Mouse (Mus musculus) urinary bladder, adult 18-20 months (tissue): ENCODE data around the gene Snap47.

Experiments
- DNase-seq, 2 experiments: peaks; one replicate each; pipeline ENCODE4 v3.0.0; 2022; ENCODE audit warnings: low spot score in 2 of 2, mixed read lengths in 2 of 2

The Snap47 gene

DNA sequence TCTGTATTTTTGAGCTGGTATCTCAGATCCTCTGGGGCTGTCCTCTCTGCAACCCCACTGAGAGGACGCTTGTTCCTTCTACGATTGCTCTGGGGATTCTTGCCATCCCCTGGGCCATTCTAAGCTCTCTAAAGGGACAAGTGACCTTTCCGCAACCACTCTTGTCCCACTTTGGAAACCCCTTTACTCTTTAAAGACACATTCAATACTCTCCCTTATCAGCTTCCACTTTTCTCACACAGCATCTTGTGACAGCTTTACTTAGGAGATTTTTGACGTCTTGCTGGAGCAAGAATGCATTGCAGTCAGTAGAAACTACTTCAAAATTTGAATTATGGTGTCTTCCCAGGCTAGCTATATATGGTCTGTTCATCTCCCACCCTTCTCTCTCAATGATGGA, at the start of gene Snap47:
Gene Snap47 (minus strand): TSS at position 101 of the 400 bp plus-strand sequence.
- DNase-seq: no peak

GRCm38 (mm10) chr11:59497747-59498146, 46.8 kb upstream of the Snap47 start:
- no peak for DNase-seq

- DNase-seq: no peak
These were observed 45.8 kb upstream of the Snap47 start for GRCm38 (mm10) chr11:59496672-59497310.

- DNase-seq: no peak
These were observed 35.2 kb upstream of the Snap47 start for GRCm38 (mm10) chr11:59486222-59486621.

DNA sequence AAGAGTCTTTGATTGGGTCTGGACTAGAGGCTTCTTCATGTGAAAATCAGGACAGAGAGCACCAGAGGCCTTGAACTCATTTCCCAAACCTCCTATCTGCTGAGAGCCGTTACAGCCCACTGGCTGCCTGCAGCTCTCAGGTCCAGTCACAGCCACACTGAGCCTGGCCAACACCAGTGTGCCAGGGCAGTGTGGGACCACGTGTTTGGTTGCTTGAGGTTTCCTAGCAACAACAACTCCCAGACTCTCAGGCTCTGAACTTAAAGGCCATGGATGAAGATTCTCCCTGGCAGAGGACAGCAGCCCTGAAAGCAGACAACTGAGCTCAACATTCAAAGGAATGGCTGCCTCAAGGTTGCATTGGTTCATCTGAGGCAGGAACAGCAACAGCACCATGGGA, 34.7 kb upstream of the Snap47 start:
- DNase-seq: no peak

DNA sequence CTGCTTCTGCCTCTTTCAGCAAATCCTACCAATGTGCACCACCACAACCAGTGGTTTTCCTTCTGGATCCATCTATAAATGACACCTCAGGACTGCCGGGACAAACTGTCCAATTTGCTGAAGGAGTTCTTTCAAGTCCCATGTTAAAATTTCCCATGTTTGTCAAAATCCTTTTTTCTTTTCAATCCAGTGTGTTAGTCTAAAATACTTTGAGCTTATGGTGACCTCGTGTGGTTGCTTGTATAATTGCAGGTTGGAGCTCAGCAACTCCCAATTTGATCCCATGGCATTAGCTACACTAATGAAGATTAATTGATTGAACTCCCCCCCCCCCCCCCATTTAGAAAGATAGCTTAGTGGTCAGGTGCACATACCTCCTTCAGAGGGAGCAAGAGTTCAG, 32.2 kb upstream of the Snap47 start:
- peak in 1 of 2 experiments; percentile 8 for DNase-seq

- no peak for DNase-seq
These were observed 26.3 kb upstream of the Snap47 start for GRCm38 (mm10) chr11:59477240-59477639.

DNA sequence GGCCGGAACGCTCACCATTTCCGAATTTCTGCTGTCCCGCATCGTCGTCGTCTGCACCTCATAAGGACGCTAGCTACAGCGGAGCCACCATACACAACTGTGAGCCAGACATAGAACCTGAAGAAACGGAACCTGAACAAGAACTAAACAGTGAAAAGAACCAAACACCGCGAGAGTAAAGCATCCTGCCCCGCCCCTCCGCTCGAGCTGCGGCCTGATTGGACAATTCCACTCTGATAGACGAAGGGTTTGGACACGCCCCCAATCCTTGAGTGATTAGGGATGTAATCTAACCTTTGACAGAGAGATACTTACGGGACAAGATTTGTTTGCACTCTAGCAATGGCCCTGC, 21.3 kb upstream of the Snap47 start, which contains the start of gene Zfp867:
Gene Zfp867 (minus strand): TSS at position 149 of the 352 bp plus-strand sequence.
- peak; percentile 85 to 86 for DNase-seq

DNA sequence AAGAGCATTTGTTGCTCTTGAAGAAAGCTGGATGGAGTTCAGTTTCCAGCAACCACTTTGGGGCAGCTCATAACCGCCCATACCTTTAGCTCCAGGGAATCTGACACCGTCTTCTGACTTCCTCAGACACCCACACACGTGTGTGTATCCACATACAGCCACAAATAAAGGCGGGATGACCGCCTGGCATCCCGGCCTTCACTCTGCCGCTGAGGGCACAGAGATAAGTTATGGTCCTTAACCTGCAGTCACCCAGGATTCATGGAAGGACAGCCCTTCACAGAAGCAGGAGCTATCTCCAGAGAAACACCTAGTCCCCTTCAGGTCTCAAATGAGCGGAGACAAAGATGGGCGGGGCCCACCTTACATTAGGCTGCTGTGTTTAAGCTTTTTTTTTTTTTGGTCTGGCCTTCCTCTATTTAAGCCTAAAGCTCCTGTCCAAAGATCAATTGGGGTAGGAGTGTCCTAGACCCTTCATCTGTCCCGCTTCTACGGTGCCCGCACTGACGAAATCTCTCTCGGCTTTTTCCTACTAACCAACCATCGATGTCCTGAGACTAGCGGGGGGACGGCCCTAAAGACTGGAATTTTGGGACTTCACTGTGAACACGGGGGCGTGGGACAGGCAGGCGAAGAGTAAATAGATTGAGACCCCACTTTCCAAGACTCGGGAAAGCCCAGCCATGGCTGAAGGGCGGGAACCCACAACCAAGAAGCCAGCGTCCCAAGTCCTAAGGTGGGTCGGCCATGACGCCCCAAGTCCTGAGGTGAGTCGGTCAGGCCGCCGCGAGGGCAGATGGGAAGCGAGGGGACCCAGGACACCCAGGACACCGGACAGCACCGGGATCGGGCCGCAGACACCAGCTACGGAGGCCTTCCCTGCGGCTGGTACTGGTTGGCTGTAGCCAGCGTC, 20.7 kb upstream of the Snap47 start:
- peak in 1 of 2 experiments; percentile 18 for DNase-seq

DNA sequence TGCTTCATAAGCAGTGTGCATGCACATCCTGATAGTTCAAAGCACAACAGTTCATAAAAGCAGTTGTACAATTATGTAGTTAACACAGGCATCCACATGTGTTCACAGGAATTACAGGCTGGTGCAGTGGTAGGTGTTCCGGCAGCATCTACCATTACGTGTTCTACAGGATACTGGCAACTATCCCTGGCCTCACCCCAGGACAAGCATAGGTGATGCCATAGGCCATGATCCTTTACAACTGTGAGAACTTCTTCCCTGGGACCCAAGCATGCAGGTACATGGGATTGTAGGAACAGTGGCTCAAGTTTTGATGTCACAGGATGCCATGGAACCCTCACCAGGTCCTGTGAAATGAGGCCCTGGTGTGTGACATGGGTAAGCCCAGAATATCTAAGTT, 9.5 kb upstream of the Snap47 start:
- DNase-seq: no peak

- DNase-seq: peak; percentile 65 to 80
These were observed 8.0 kb upstream of the Snap47 start for GRCm38 (mm10) chr11:59458973-59459372.

GRCm38 (mm10) chr11:59456891-59457290, 5.9 kb upstream of the Snap47 start:
- DNase-seq: no peak

DNA sequence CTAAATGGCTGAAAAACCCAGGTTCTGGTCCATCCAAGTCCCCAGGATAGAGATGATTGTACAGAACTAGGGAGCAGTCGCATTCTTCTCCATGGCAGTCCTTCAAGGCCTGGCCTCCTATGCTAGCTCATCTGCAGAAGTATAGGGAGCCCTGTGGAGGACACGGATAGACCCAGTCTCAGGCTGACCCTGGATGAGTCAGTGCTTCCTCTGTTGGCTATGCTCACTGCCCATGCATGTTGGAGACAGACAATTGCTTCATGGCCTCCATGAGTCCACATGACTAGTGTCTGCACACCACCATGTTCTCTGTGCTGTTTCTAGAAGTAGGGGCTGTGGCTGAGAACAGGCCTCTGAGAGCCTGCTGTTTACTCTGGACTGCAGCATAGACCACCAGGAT, 5.4 kb upstream of the Snap47 start:
- DNase-seq: no peak

DNA sequence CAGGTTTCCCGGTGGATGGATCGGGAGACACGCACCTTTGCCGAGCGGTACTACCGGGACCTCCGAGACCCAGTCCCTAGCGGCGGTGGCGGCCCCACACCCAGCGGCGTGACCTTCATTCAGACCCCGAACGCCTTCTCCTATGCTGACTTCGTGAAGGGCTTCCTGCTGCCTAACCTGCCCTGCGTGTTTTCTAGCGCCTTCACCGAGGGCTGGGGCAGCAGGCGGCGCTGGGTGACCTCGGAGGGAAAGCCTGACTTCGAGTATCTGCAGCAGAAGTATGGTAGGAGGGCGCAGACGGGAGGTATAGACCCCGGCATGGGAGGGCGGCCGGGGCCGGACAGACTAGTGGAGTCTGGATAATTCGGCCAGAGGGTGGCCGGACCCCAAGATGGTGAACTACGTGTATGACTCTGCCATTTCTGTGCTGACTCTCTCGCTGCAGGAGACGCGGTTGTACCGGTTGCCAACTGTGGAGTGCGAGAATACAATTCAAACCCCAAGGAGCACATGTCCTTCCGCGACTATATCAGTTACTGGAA, 685 bp downstream of the Snap47 start:
- peak in 1 of 2 experiments; percentile 22 for DNase-seq

DNA sequence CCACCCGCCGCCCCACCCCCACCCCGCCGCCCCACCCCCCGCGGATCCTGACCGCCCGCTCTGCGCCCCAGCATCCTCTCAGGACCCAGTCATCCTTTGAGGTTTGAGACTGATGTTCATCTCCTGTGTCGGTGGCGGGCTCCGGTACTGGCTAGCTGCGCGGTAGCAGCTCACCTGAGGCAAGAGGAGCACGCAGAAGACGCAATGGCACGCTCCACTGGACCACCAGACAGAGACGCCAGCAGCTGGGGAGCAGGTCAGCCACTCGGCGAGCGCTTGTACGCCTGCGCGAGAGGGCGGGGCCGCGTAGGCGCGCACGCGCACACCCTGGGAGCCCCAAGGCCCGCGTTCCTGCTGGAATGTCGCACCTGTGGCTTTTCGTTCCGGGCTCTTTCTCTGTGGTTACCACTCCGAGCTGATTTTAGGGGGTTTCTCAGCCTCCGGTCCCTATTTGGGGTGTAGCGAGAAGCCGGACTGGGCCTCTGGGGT, 1.2 kb downstream of the Snap47 start, which contains the start of gene Jmjd4:
Gene Jmjd4 (plus strand): TSS at position 305 of the 489 bp plus-strand sequence.
- DNase-seq: peak; percentile 88 to 90

DNA sequence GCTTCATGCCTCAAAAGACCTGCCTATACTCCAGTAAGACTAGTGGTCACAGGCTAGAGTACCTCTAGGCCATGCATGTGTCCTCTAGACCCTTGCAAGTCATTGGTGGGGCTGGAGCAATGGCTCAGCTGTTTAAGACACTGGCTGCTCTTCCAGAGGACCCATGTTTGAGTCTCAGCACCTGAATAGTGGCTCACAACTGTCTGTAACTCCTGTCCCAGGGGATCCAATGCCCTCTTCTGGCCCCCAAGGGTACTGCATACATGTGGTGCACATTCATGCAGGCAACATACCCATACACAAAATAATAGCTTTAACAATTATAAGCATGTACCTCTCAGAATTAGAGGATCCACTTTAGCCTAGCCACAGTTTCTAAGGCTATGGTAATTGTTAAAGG, 7.9 kb downstream of the Snap47 start:
- DNase-seq: no peak

DNA sequence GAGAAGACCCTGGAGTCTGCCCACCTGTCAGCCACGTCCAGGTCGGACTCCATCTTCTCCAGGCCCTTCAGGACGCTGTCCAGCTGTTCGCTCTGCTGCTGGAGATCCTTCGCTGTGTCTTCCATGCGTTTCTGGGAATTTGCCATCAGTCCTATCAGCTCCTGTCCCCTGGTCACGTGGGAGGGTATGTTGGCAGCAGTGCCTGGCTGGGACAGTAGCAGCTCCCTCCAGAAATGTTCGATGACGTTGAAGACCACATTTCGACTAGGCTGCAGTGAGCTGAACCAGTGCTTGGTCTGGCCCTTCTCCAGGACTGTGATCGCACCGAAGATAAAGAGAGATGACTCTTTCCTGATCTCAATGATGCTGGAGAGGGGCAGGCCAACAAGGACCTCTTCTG, 13.0 kb downstream of the Snap47 start:
- DNase-seq: no peak

- no peak for DNase-seq
These were observed 18.7 kb downstream of the Snap47 start for GRCm38 (mm10) chr11:59432261-59432660.

- no peak for DNase-seq
These were observed 21.0 kb downstream of the Snap47 start for GRCm38 (mm10) chr11:59429959-59430358.

DNA sequence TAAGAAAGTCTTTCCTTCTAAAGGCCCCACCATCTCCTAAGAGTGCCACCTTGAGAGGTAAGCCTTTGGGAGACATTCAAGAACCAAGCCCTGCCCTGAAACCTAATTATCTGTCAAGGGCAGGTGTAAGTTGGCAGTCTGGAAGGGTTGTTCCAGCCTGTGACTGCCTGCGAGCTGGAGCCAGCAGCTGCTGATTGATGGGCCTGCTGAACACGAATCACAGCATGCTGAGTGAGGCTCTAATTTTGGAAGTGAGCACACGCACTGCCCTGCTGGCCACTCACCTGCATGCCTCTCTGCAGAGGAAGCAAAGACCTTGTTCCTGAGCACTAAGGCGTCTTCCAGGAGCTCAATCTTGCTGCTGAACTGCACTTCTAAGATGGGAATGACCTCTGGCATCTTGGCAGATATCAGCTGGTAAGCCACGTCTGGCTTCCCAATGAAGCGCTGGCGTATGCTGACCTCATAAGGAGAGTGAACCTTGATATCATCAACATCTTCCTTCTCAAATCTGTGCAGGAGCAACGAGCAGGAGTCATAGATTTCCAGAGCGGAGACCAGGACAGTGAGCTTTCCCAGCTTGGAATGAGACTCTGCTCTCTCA, 22.8 kb downstream of the Snap47 start:
- no peak for DNase-seq

DNA sequence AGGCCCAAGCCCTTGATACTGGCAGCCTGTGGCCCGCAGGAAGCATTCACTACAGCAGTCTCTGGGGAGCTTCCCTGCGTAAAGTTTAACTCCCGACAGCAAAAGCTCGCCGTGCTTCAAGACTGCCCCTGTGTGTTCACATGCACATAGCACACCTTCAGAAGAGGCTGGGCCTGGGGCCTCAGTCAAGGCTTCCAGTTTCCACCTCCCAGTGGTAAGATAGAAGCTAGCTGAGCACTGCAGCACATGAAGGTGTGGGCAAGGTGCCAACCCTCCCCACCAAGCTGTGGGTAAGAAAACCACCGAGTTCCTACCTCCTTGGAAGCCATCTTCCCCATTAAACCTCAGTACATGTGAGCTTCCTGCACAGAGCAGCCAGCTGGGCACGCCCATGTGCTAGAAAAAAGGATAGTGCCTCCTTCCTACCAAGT, 25.3 kb downstream of the Snap47 start:
- no peak for DNase-seq

DNA sequence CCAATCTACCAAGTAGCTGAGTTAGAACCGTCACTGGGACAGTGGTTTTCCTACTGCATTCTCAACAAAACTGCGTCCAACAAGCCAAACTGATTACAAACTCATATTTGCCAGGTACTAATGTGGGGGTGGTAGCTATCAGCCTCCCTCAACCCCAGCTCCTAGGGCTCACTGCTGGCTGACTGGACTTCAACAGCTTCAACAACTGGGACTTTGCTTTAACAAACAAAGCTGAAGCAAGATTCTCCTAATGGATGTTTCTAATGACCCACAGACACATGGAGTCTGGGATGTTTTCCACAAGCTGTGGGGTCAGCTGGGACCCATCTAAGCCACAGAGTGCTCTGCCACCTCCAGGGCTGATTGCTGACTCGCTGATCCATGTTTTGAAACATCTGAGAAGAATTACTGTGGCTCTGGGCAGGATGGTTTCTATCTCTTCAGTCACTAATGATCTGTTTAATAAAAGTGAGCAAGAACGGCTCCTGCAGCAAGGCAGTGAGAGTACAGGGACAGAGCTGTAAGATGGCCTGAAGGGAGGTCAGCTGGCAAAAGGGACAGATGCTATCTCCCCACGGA, 27.9 kb downstream of the Snap47 start:
- DNase-seq: no peak
